Mouse (Mus musculus) liver, embryonic 14.5 days (tissue): ENCODE measurements around the gene Serinc5. TPM values are rescaled to one million over a fixed set of nuclear protein-coding genes. Genes with fewer than 3 reads are reported as not detected.

ENCODE experiments used
- ATAC-seq: fragments of 200-750 bp; cut with Nextera tagmentation; 2 replicates; pipeline ENCODE4 v1.8.0; 2017; ENCODE audit warnings: moderate number of reproducible peaks, mild to moderate bottlenecking, moderate library complexity; ENCODE audit not compliant: insufficient read depth
- DNase-seq, 3 experiments: peaks; one replicate each; pipeline ENCODE4 v3.0.0-alpha.2; 2012 to 2013; ENCODE audit warnings: low read depth in 3 of 3, low spot score in 3 of 3
- H3K27ac ChIP-seq: fragments of 300-500 bp; sonication (generic); 2 replicates; pipeline ENCODE4 v1.5.1; 2014; ENCODE audit warnings: moderate library complexity, mild to moderate bottlenecking, control low read depth, inconsistent platforms
- H3K27me3 ChIP-seq: fragments of 300-500 bp; sonication (generic); 2 replicates; pipeline ENCODE4 v1.6.1; 2014; ENCODE audit warnings: mild to moderate bottlenecking, low read length, moderate library complexity; ENCODE audit not compliant: control insufficient read depth, insufficient read depth
- H3K36me3 ChIP-seq: fragments of 300-500 bp; sonication (generic); replicated peaks from 2 replicates; pipeline ENCODE4 v1.6.1; 2014; ENCODE audit warnings: low read depth; ENCODE audit not compliant: control insufficient read depth, insufficient read depth
- H3K4me1 ChIP-seq, 2 experiments: fragments of 200-500 bp in 1 of 2; fragments of 300-500 bp in 1 of 2; sonication (generic) in 1 of 2; replicated peaks; 2 replicates each; pipeline ENCODE4 v1.6.1; 2012 to 2014; ENCODE audit warnings: antibody characterized with exemption in 1 of 2, inconsistent platforms in 1 of 2, low read length in 1 of 2; ENCODE audit not compliant: control insufficient read depth in 2 of 2, insufficient read depth in 2 of 2
- H3K4me2 ChIP-seq: fragments of 300-500 bp; sonication (generic); 2 replicates; pipeline ENCODE4 v1.6.1; 2014; ENCODE audit warnings: low read depth, mild to moderate bottlenecking, control low read depth, moderate library complexity
- H3K4me3 ChIP-seq, 2 experiments: fragments of 200-500 bp in 1 of 2; fragments of 300-500 bp in 1 of 2; sonication (generic) in 1 of 2; 2 replicates each; pipeline ENCODE4 v1.5.1; 2012 to 2014; ENCODE audit warnings: low read depth in 2 of 2, low read length in 2 of 2, mild to moderate bottlenecking in 2 of 2, control low read depth in 1 of 2, inconsistent platforms in 1 of 2, moderate library complexity in 1 of 2; ENCODE audit not compliant: insufficient read depth in 1 of 2
- H3K9ac ChIP-seq: fragments of 300-500 bp; sonication (generic); replicated peaks from 2 replicates; pipeline ENCODE4 v1.6.1; 2014; ENCODE audit warnings: mild to moderate bottlenecking, control low read depth, moderate library complexity
- H3K9me3 ChIP-seq: fragments of 300-500 bp; sonication (generic); 2 replicates; pipeline ENCODE4 v1.6.1; 2016; ENCODE audit warnings: low read length, mixed read lengths; ENCODE audit not compliant: control insufficient read depth
- CTCF ChIP-seq: IDR thresholded peaks from 2 replicates; pipeline ENCODE4 v1.5.1; 2016; ENCODE audit warnings: antibody characterized with exemption, low read depth, control low read depth
- EP300 ChIP-seq: IDR thresholded peaks from 2 replicates; pipeline ENCODE4 v1.6.1; 2016; ENCODE audit warnings: antibody characterized with exemption, low read depth
- WGBS: fragments of 180-500 bp; shearing (Covaris S2); extraction: QIAGEN DNeasy Blood & Tissue Kit; methylation state at CpG from one replicate; pipeline ENCODE4 v1.1.7; 2014; ENCODE audit not compliant: insufficient replicate concordance; 5-methylcytosine and 5-hydroxymethylcytosine counted together
- polyA plus RNA-seq, 2 experiments: library from polyadenylated mRNA; depleted of rRNA in 1 of 2; stranded (reverse) in 1 of 2; unstranded in 1 of 2; fragments of >200 nt; fragmentation: Nextera tagmentation in 1 of 2; extraction: Ambion mirVana in 1 of 2; gene quantifications; 2 replicates each; pipeline versions ENCODE4 v1.2.1 to v1.2.3; 2012 to 2014

Serinc5 gene
- polyA plus RNA-seq, 2 experiments: 14.2 to 17.9 TPM

DNA sequence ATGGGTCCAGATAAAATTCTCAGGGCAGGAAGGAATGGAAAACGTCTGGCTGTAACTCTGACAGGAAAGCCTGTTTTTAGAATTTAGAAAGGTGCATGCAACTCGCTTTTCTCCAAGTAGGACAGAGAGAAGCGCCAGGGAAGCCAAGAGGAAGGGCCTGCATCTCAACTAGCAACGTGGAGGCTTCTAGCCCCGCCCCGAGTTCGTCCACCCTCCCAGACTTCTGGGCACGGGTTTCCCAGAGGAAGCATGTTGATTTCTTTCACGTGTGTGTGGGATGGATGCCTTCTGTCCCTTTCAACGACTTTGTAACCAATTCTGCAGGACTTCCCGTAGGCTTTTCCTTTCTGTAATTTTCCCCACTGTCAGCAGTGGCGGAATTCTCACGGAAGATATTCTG lies 118.9 kb downstream of the Serinc5 start:
- 52% methylated on average over 13 of the region's 13 CpGs for WGBS
- Histone ChIP-seq H3K36me3 (no peaks in the 10 kb centered on the region), H3K4me1 (no peaks in the 10 kb centered on the region), H3K4me2 (no peak overlapping the region), H3K9me3 (no peaks in the 10 kb centered on the region), H3K4me3 (no peak overlapping the region), H3K27ac (no peak overlapping the region), H3K27me3 (no peaks in the 10 kb centered on the region), H3K9ac (no peak overlapping the region)
- DNase-seq: no peak
- ATAC-seq: no peak
- no peak for TF ChIP-seq CTCF
- no peak for TF ChIP-seq EP300

DNA sequence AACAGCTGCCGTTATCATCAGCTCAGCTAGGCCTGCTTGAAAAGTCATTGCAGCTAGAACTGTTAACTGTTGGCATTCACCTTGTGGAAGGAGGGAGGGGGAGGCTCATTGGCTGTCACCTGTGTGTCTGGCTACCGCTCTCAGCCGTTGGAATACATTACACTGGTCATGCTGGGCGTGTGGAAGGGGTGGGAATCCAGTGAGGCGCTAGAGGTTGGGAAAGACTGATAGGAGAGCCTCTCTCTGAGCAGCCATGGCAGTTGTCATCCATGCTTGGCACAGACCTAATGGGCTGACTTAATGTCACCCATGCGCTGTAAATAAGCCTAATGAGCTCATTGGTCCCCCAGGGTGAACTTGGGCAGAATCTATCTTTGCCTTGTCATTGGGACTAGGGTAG lies 120.9 kb downstream of the Serinc5 start:
- no peak overlapping the region for H3K9ac ChIP-seq
- WGBS: 63% methylated on average over 6 of the region's 6 CpGs
- ATAC-seq: no peak
- no peak for DNase-seq
- H3K4me2 ChIP-seq: no peak overlapping the region
- H3K9me3 ChIP-seq: no peaks in the 10 kb centered on the region
- no peak overlapping the region for H3K4me3 ChIP-seq
- H3K36me3 ChIP-seq: no peaks in the 10 kb centered on the region
- no peaks in the 10 kb centered on the region for H3K27me3 ChIP-seq
- no peak for TF ChIP-seq CTCF
- no peak for TF ChIP-seq EP300
- H3K27ac ChIP-seq: no peak overlapping the region
- H3K4me1 ChIP-seq: no peaks in the 10 kb centered on the region

DNA sequence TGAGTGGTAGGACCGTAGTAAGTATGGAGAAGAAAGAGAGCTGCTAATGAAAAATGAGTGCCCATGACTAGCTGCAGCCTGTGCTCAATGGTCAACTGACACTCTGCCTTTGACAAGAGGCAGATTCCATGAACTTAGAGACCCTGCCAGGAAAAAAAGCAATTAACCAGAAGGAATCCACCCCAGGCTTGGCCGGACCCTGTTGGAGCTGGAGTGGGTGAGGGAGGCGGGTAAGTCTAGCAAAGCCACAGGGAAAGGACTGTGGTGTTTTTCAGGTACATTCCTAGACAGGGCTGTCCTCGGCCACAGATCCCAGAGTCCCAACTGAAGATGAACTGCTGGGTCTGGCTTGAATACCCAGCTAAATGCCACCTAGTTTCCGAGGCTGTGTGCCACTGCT lies 121.9 kb downstream of the Serinc5 start:
- TF ChIP-seq CTCF (no peak), EP300 (no peak)
- no peaks in the 10 kb centered on the region for H3K27me3 ChIP-seq
- no peak for DNase-seq
- no peak for ATAC-seq
- H3K4me2 ChIP-seq: no peak overlapping the region
- H3K9ac ChIP-seq: no peak overlapping the region
- H3K36me3 ChIP-seq: no peaks in the 10 kb centered on the region
- no peak overlapping the region for H3K27ac ChIP-seq
- H3K4me3 ChIP-seq: no peak overlapping the region
- H3K4me1 ChIP-seq: no peaks in the 10 kb centered on the region
- WGBS: 67% methylated on average over 5 of the region's 5 CpGs
- no peaks in the 10 kb centered on the region for H3K9me3 ChIP-seq

DNA sequence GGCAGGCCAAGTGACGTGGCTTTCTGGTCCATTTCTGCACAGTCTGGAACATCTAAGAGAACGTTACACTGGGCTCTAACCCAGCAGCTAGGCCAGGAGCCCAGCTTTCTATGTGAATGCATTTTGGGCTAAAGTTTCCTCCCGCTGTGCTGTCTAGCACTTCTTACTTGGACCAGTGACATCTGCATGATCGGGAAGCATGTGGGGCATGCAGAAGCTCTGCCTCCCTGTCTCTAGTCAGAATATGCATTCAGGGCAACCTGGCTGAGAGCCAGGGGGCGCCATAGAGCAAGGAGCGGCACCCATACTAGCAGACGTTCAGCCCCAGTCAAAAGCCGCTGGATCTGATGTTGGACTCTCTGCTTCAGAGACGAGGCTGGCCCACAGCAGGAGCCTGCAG lies 122.4 kb downstream of the Serinc5 start:
- TF ChIP-seq EP300 (no peak), CTCF (peak; percentile 95)
- 28% methylated on average over 9 of the region's 9 CpGs for WGBS
- Histone ChIP-seq H3K4me1 (no peaks in the 10 kb centered on the region), H3K36me3 (no peaks in the 10 kb centered on the region), H3K4me2 (peak overlapping the region; percentile 8; the same call in 1 of the 2 replicates), H3K27me3 (no peaks in the 10 kb centered on the region), H3K27ac (no peak overlapping the region), H3K9ac (no peak overlapping the region; the same call in 1 of the 2 replicates), H3K9me3 (no peaks in the 10 kb centered on the region), H3K4me3 (no peak overlapping the region)
- ATAC-seq: peak; percentile 59; the same call in 1 of the 2 replicates
- peak in 2 of 3 experiments; percentile 26 to 39 for DNase-seq

DNA sequence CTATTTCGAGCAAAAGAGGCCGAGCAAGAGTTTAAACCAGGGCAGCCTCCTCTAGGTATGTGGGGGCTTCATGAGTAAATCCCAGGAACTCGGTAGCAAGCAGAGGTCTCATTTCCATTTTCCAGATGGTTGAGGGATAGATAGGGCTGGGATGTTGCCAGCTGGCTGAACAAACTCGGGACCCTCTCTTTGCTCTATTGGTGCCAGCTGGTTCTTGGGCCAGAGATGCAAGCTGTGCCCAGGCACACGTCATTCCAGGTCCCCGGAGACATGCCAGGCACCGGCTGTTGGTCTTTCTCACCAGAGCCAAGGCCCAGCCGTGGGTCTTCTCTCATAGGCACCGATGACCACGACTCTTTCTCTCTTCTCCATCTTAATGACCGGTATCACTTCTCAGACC lies 122.8 kb downstream of the Serinc5 start:
- no peak for TF ChIP-seq CTCF
- no peak for TF ChIP-seq EP300
- DNase-seq: no peak
- 76% methylated on average over 11 of the region's 11 CpGs for WGBS
- Histone ChIP-seq H3K27me3 (no peaks in the 10 kb centered on the region), H3K4me2 (peak overlapping the region; percentile 8; the same call in 1 of the 2 replicates), H3K9me3 (no peaks in the 10 kb centered on the region), H3K4me1 (no peaks in the 10 kb centered on the region), H3K4me3 (no peak overlapping the region), H3K36me3 (no peaks in the 10 kb centered on the region), H3K9ac (no peak overlapping the region; the same call in 1 of the 2 replicates), H3K27ac (no peak overlapping the region)
- no peak for ATAC-seq
